Mouse (Mus musculus) myocyte (in vitro differentiated cells): ENCODE results near the gene Fam222a.

Experiments used
- CEBPB ChIP-seq: IDR thresholded peaks from 2 replicates; pipeline ENCODE4 v1.6.1; 2011; ENCODE audit warnings: mild to moderate bottlenecking, moderate library complexity; ENCODE audit not compliant: poor library complexity, insufficient read depth, severe bottlenecking
- E2F4 ChIP-seq: IDR thresholded peaks from one replicate; pipeline ENCODE4 v1.6.1; 2011; ENCODE audit warnings: mild to moderate bottlenecking, control low read depth, moderate library complexity; ENCODE audit not compliant: insufficient read depth
- MAX ChIP-seq: IDR thresholded peaks from one replicate; pipeline ENCODE4 v1.6.1; 2011; ENCODE audit warnings: low read depth, mild to moderate bottlenecking, control low read depth
- POLR2A ChIP-seq: IDR thresholded peaks from one replicate; pipeline ENCODE4 v1.6.1; 2011; ENCODE audit warnings: low read depth, mild to moderate bottlenecking, control low read depth, moderate library complexity; ENCODE audit not compliant: insufficient read length
- POLR2AphosphoS2 ChIP-seq: IDR thresholded peaks from one replicate; pipeline ENCODE4 v1.6.1; 2011; ENCODE audit warnings: low read depth, control low read depth; ENCODE audit not compliant: insufficient read length
- REST ChIP-seq: IDR thresholded peaks from one replicate; pipeline ENCODE4 v1.6.1; 2011; ENCODE audit warnings: mild to moderate bottlenecking, control low read depth, moderate library complexity; ENCODE audit not compliant: insufficient read depth, insufficient read length
- TCF12 ChIP-seq: IDR thresholded peaks from one replicate; pipeline ENCODE4 v1.6.1; 2011; ENCODE audit warnings: mild to moderate bottlenecking, control low read depth; ENCODE audit not compliant: poor library complexity, insufficient read depth, severe bottlenecking
- USF1 ChIP-seq: IDR thresholded peaks from one replicate; pipeline ENCODE4 v1.6.1; 2011; ENCODE audit warnings: low read depth, mild to moderate bottlenecking, control low read depth, moderate library complexity

DNA sequence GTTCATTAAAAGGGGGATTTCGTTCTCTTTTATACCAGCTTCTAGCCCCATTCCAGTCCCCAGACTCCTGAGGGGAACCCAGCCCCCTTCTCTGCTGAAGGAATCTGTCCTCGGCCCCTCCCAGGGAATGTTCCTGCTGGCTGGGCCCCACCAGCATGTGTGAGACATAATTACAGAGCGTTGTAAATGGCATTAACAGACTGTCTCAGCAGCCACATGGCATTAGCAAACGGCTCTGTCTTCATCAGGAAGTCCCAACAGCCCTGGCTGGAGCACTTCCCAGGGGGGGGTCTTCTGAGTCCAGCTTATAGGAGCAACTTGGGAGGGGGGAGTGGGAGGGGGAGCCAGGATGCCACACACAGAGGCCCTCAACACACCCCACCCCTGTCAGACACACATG, 29.1 kb upstream of the Fam222a start:
- no peak for TF ChIP-seq USF1
- TF ChIP-seq POLR2AphosphoS2, result no peak
- TF ChIP-seq MAX, result no peak
- TF ChIP-seq POLR2A, result no peak
- TF ChIP-seq REST, result no peak
- TF ChIP-seq E2F4, result no peak
- TF ChIP-seq CEBPB, result no peak
- no peak for TF ChIP-seq TCF12
